Mouse (Mus musculus): ENCODE measurements around the gene Ccnf.

- TF ChIP-seq POLR2A (IDR thresholded peaks at IDR 0.05; ENCODE audit: control insufficient read depth, low read depth, low read length), result no peak
- no peak for TF ChIP-seq CTCF (IDR thresholded peaks at IDR 0.05; ENCODE audit: control insufficient read depth, insufficient read depth, insufficient replicate concordance, low read depth, low read length)
Observed at GRCm38 (mm10) chr17:24193769-24194168, 57.5 kb downstream of the Ccnf start.

All from testis, adult 2 months (tissue).